Mouse (Mus musculus): Measurements from ENCODE around the gene Hscb. TPM values are rescaled to one million over a fixed set of nuclear protein-coding genes. Genes with fewer than 3 reads are reported as not detected.
"Not testable (repeated sequence)": the region's sequence is repeated elsewhere in the genome, so short reads cannot be mapped to it uniquely, and the experiment has no call there.

Hscb gene
- total RNA-seq (2014; rRNA removed) (9.6 and 13.4 TPM in 2 replicates), polyA plus RNA-seq (2015; fragmentation: Nextera tagmentation; extraction: Ambion mirVana) (9.2 and 9.8 TPM in 2 replicates)

DNA sequence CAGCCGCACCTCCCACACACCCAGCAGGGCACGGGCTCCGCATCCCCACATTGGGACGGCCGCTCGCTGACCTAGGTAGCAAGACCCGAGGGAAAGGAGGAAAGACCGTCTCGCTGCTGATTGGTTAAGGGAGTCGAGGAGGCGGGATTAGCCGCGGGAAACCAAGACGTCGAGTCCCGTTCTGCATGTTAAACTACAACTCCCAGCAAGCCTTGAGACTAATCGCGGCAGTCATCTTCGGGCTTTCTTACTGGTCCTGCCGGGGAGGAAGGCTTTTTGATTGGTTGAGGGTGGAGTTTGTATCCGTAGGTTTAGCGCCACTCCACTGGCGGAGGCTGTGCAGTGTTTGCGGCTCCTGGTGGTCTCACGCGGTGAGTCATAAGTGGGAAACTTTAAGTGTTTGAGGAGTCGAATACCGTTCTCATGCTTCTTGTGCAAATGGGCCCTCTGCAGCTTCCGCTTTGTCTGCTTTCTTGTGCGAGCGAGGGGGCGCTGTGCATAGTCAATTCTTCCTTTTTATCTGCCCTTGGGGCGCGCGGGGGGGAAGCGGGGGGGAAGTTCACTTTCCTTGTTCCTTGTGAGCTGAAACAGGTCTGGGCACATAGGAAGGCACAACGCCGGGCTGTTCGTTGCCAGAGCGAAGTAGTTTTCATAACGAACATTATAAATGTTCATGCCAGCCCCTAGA lies at the start of gene Hscb, which contains the start of gene Chek2:
TSS of gene Hscb (minus strand) at position 100 of the 688 bp plus-strand sequence.
TSS of gene Chek2 (plus strand) at position 302 of the 688 bp plus-strand sequence.
- TF ChIP-seq CTCF (IDR thresholded peaks at IDR 0.05): peak; percentile 72
- peak within 1 kb of the TSS; percentile 89 for H3K4me2 ChIP-seq (ENCODE audit: low read depth, low read length, poor library complexity, severe bottlenecking)
- H3K9me3 ChIP-seq (ENCODE audit: low read length): no peaks in the 10 kb centered on the region
- H3K27me3 ChIP-seq (ENCODE audit: insufficient read depth, low read length): no peaks in the 10 kb centered on the region
- H3K4me3 ChIP-seq (ENCODE audit: low read depth, low read length): peak within 1 kb of the TSS; percentile 66
- under 1% methylated on average over 41 of the region's 41 CpGs for WGBS
- DNase-seq (ENCODE audit: low spot score) (peak; percentile 99), ATAC-seq (ENCODE audit: low FRiP score) (peak; percentile 98)
- no peaks in the 10 kb centered on the region for H3K36me3 ChIP-seq (ENCODE audit: insufficient read depth, low read length)
- H3K27ac ChIP-seq (ENCODE audit: low read depth, low read length): peak within 1 kb of the TSS; percentile 52
- H3K9ac ChIP-seq (replicated peaks; ENCODE audit: low read length, poor library complexity, severe bottlenecking): peak within 1 kb of the TSS; percentile 60
- 0 out of 2 replicates have a peak, but pooled peaks cover 3% of the 10 kb centered on the region for H3K4me1 ChIP-seq (ENCODE audit: insufficient read depth, low read length)

DNA sequence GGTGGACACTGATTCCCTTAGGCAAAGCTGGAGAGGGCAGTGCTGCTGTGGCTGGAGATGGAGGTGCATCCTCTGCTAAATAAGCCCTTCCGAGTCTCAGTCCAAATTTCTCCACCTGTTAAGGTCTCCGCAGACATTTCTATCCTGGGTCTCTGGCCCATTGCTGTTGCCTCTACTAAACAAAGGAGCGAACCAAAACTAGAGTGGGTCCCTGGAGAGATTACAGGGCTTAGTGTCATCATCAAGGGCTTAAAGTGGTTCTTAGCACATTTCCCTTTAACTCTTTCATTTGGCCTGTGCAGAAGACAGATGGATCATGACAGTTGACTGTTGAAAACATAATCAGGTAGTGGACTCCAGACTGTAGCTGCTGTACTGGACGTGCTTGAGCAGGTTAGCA lies 49.0 kb upstream of the Hscb start:
- no peaks in the 10 kb centered on the region for H3K27me3 ChIP-seq (ENCODE audit: insufficient read depth, low read length)
- peak; percentile 50 for DNase-seq (ENCODE audit: low spot score)
- 64% methylated on average over 4 of the region's 4 CpGs for WGBS

DNA sequence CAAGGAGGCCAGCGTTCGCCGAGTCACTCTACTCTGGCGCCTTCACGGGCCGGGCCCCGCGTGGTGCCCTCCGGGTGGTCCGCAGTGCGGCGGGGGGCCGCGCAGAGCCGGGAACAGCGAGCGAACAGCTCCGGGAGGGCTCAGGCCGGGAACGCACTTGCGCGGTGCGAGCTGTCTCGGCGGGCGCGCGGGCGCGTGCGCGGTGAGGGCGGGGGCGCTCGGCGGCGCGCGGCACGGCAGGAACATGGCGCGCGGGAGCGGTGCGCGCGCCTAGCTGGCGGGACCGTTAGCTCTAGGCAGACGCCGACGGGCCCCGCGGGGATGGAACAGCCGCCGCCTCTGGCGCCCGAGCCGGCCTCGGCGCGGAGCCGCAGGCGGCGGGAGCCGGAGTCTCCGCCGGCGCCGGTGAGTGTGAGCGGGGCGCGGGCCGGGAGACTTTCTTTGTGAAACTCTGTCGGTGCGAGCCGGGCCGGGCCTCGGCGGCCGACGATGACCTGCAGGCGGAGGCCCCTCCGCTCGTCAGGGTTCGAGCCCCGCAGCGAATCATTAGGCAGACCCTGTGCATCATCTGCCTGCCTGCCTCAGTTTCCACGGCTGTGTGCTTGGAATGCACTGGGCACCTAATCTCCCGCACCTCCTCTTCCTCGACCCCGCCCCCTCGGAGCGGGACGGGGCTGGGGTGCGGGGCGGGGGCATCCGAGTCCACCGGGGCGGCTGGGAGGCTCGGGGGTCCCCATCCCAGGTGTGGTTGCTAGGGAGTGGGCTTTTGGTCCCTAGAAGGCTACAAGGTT lies 40.2 kb upstream of the Hscb start, which contains the start of gene Ttc28:
TSS of gene Ttc28 (plus strand) at position 220 of the 791 bp plus-strand sequence.
- Histone ChIP-seq H3K9me3 (ENCODE audit: low read length) (no peaks in the 10 kb centered on the region), H3K4me1 (ENCODE audit: insufficient read depth, low read length) (no peaks in the 10 kb centered on the region; the same call in 1 of the 2 replicates), H3K4me2 (ENCODE audit: low read depth, low read length, poor library complexity, severe bottlenecking) (peak within 1 kb of the TSS; percentile 94), H3K27me3 (ENCODE audit: insufficient read depth, low read length) (no peaks in the 10 kb centered on the region), H3K36me3 (ENCODE audit: insufficient read depth, low read length) (no peaks in the 10 kb centered on the region), H3K27ac (ENCODE audit: low read depth, low read length) (peak within 1 kb of the TSS; percentile 80), H3K9ac (replicated peaks; ENCODE audit: low read length, poor library complexity, severe bottlenecking) (peak within 1 kb of the TSS; percentile 86), H3K4me3 (ENCODE audit: low read depth, low read length) (peak within 1 kb of the TSS; percentile 87)
- DNase-seq (ENCODE audit: low spot score) (peak; percentile 93), ATAC-seq (ENCODE audit: low FRiP score) (peak; percentile 88)
- under 1% methylated on average over 56 of the region's 101 CpGs for WGBS
- TF ChIP-seq CTCF (IDR thresholded peaks at IDR 0.05): no peak

More for the DNA sequence above, 49.0 kb upstream of the Hscb start:
- no peak for ATAC-seq (ENCODE audit: low FRiP score)
- H3K27ac ChIP-seq (ENCODE audit: low read depth, low read length): no peak overlapping the region
- TF ChIP-seq CTCF (IDR thresholded peaks at IDR 0.05): no peak
- H3K4me2 ChIP-seq (ENCODE audit: low read depth, low read length, poor library complexity, severe bottlenecking): no peak overlapping the region
- peaks cover 6% of the 10 kb centered on the region; the same call in 1 of the 2 replicates for H3K36me3 ChIP-seq (ENCODE audit: insufficient read depth, low read length)
- H3K4me1 ChIP-seq (ENCODE audit: insufficient read depth, low read length): no peaks in the 10 kb centered on the region
- H3K9me3 ChIP-seq (ENCODE audit: low read length): no peaks in the 10 kb centered on the region
- H3K9ac ChIP-seq (replicated peaks; ENCODE audit: low read length, poor library complexity, severe bottlenecking): no peak overlapping the region
- H3K4me3 ChIP-seq (ENCODE audit: low read depth, low read length): no peak overlapping the region

DNA sequence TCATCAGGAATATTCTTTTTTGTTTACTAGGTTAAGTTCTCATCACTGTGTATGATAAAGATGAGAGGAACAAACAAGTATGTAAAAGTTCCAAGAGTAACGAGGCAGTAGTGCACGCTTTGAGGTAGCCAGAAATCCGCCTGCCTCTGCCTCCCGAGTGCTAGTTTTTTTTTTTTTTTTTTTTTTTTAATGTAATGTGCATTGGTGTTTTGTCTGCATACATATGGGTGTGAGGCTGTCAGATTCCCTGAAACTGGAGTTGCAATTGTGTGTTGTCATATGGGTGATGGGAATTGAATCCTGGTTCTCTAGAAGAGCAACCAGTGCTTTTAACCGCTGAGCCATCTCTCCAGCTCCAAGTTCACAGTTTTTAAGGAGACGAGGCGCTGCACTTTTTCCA lies 39.5 kb upstream of the Hscb start:
- no peaks in the 10 kb centered on the region for H3K27me3 ChIP-seq (ENCODE audit: insufficient read depth, low read length)
- DNase-seq (ENCODE audit: low spot score) (no peak), ATAC-seq (ENCODE audit: low FRiP score) (no peak)
- H3K9me3 ChIP-seq (ENCODE audit: low read length): no peaks in the 10 kb centered on the region
- H3K27ac ChIP-seq (ENCODE audit: low read depth, low read length): peak overlapping the region; percentile 80
- WGBS: 56% methylated on average over 7 of the region's 7 CpGs
- peak overlapping the region; percentile 87 for H3K4me3 ChIP-seq (ENCODE audit: low read depth, low read length)
- H3K9ac ChIP-seq (replicated peaks; ENCODE audit: low read length, poor library complexity, severe bottlenecking): peak overlapping the region; percentile 86
- H3K36me3 ChIP-seq (ENCODE audit: insufficient read depth, low read length): no peaks in the 10 kb centered on the region
- no peaks in the 10 kb centered on the region; the same call in 1 of the 2 replicates for H3K4me1 ChIP-seq (ENCODE audit: insufficient read depth, low read length)
- TF ChIP-seq CTCF (IDR thresholded peaks at IDR 0.05): no peak
- peak overlapping the region; percentile 94 for H3K4me2 ChIP-seq (ENCODE audit: low read depth, low read length, poor library complexity, severe bottlenecking)

DNA sequence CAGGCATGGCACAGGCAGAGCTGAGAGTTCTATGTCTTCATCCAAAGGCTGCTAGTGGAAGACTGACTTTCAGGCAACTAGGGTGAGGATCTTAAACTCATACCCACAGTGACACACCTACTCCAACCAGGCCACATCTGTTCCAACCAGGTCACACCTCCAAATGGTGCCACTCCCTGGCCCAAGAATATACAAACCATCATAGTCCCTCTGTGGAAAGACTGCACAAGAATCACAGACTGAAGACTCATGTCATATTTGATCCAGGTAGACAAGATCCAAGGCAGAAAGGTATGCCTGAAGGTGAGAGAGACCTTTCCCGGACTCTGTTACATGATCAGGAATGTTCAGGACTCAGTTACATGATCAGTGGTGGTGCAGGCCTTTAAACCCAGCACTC lies 38.9 kb upstream of the Hscb start:
- 100% methylated on average over 1 of the region's 1 CpGs for WGBS
- H3K4me1 ChIP-seq (ENCODE audit: insufficient read depth, low read length); H3K4me3 ChIP-seq (ENCODE audit: low read depth, low read length); H3K9ac ChIP-seq (replicated peaks; ENCODE audit: low read length, poor library complexity, severe bottlenecking); DNase-seq (ENCODE audit: low spot score); H3K36me3 ChIP-seq (ENCODE audit: insufficient read depth, low read length); H3K4me2 ChIP-seq (ENCODE audit: low read depth, low read length, poor library complexity, severe bottlenecking); H3K9me3 ChIP-seq (ENCODE audit: low read length); H3K27ac ChIP-seq (ENCODE audit: low read depth, low read length); H3K27me3 ChIP-seq (ENCODE audit: insufficient read depth, low read length); ATAC-seq (ENCODE audit: low FRiP score): not testable (repeated sequence)
